Mouse (Mus musculus): Measurements from ENCODE around the gene Olfr1024.

Olfr1024 gene

DNA sequence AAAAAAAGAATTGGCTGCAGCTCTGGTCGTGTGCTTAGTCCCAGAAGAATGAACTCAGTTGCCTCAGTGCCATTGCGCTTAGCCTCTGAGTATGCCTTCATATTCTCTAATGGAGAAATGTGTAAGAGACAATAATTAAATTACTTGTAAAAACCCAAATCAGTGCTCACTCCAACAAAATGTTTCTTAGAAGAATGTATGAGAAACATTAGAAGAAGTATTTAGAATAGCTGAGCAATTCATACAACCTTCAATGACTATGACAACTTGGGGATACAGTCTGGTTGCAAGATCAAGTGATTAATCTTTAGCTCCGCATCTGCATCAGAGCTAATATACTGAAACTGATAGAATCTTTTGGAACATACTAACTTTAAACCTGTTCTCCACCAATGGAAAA lies at the start of gene Olfr1024:
Gene Olfr1024, minus strand, starts transcription at position 101 of the 400 bp plus-strand sequence.
- DNase-seq (ENCODE audit: low read depth, low spot score), result no peak

DNA sequence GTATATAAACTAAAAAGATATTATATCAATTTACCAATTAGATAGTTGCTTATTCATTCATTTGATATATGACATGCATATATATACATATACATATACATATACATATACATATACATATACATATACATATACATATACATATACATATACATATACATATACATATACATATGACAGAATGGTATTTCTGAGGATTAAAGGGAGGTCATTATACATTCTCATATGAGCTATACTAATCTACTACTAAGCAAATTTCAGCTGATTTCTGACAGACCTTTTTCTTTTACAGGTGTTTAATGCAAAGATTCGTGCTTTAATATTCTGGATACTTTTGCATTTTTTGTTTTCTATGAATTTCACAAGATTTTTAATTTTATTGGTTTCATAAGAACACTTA lies 45.3 kb upstream of the Olfr1024 start, which contains the start of gene Olfr1028:
Gene Olfr1028, plus strand, starts transcription at position 301 of the 400 bp plus-strand sequence.
- no peak for DNase-seq (ENCODE audit: low read depth, low spot score)

DNA sequence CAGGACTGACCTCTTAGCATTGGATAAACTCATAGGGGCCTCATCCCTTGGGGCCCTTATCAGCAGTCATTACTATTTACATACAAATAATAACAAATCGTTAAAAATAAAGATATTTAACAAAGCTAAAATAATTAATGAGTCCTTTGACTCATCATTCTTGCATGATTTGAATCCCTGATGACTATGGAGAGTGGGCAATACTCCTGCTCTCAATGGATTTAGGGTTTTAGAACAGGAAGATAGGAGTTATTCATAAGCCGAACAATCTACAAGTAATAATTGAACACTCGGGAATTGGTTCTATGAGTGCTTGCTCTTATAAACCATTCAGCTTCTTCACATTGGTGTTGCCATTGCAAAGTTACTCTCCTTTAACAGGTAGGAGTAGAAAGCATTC lies 16.4 kb upstream of the Olfr1024 start, which contains the start of gene Olfr1026:
Gene Olfr1026, plus strand, starts transcription at position 301 of the 400 bp plus-strand sequence.
- no peak for DNase-seq (ENCODE audit: low read depth, low spot score)

DNA sequence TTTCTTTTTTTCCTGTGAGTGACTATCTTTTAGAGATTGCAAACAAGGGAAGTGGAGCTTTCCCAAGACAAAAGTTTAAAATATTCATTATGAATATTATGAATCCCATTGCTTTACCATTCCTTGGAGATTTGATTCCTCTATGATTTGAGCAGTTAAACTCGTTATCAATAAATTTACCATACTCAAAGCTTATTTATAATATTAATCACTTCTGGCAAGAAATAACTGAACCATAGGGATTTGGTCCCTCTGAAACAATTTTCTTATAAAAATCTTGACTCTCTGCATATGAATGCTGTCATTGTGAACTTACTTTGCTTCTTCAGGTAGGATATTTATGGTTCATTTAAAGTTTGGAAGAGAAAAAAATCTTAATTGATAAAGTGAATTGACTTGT lies 10.0 kb upstream of the Olfr1024 start, which contains the start of gene Olfr1025-ps1:
Gene Olfr1025-ps1, plus strand, starts transcription at position 301 of the 400 bp plus-strand sequence.
- no peak for DNase-seq (ENCODE audit: low read depth, low spot score)

DNA sequence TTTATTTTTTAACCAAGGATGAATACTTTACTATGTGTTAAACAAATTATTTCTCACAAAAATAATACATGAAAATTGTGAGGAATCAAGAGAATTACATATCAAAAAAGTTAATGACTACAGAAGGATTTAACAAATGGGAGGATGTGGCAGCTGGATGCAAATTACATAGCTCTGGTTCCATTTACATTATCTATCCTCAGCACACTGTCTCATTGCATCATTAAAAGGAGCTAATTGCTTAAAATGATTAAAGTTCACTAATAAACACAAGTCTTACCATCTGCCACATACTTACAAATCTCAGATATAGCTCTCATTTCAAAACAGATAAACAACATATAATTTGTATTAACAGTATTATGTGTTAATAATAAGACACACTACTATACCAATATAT lies 8.3 kb upstream of the Olfr1024 start:
- DNase-seq (ENCODE audit: low read depth, low spot score), result no peak

DNA sequence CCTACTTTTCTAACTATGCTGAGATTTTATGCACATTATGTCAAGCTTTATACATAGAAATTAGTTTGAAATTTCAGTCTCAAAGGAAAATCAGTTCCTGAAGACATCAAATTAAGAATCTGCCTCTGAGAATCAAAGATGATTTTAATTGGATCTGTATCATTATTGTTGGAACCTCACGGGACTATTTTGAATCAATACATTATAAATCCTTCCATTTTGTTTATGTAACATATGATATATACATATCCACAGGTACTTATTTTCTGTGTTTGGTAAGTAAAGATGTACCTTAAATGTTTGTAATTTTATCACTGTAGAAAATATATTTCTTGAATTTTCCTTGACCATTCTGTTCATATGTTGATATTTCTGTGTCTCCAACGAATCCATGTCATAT lies 19.5 kb downstream of the Olfr1024 start, which contains the start of gene Olfr1023:
Gene Olfr1023, plus strand, starts transcription at position 301 of the 400 bp plus-strand sequence.
- no peak for DNase-seq (ENCODE audit: low read depth, low spot score)

DNA sequence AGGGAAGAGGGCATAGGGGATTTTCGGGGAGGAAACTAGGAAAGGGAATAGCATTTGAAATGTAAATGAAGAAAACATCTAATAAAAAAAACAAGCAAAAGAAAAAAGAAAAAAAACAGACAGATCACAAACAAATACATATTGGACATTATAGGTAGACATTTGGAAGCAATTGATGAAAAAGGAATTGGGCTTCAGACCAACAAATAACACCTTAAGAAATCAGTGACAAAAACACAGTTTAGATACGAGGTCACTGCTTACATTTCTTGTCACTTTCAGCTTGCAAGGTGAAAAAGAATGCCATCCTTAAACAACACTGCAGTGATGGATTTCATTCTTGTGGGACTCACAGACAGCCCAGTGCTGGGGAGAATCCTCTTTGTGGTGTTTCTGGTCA lies 36.6 kb downstream of the Olfr1024 start, which contains the start of gene Olfr1022:
Gene Olfr1022, plus strand, starts transcription at position 301 of the 400 bp plus-strand sequence.
- no peak for DNase-seq (ENCODE audit: low read depth, low spot score)
